Mouse (Mus musculus) layer of hippocampus, adult 9-10 months (tissue): ENCODE measurements at regions not wholly inside any gene's neighbourhood (a gene's known extent, or its start where the extent isn't known, plus 50 kb on each side); places are given as distances from the start of the nearest gene placed in this dataset.

ENCODE experiments used
- DNase-seq: peaks from one replicate; pipeline ENCODE4 v3.0.0; 2022; ENCODE audit warnings: low spot score

GRCm38 (mm10) chr14:72942571-72942970, 106.3 kb downstream of the Cysltr2 start:
- DNase-seq, result no peak

- DNase-seq, result no peak
Measured at GRCm38 (mm10) chr14:72939067-72939393, 109.9 kb downstream of the Cysltr2 start.

GRCm38 (mm10) chr14:72938382-72939066, 110.4 kb downstream of the Cysltr2 start:
- DNase-seq, result no peak

- no peak for DNase-seq
Measured at GRCm38 (mm10) chr14:72933598-72933997, 115.3 kb downstream of the Cysltr2 start.

- no peak for DNase-seq
Measured at GRCm38 (mm10) chr14:72932296-72932695, 116.6 kb downstream of the Cysltr2 start.

- no peak for DNase-seq
Measured at GRCm38 (mm10) chr14:72901171-72901926, 147.6 kb downstream of the Cysltr2 start.

- no peak for DNase-seq
Measured at GRCm38 (mm10) chr14:72899630-72900029, 149.3 kb downstream of the Cysltr2 start.

- DNase-seq, result no peak
Measured at GRCm38 (mm10) chr14:72892316-72892715, 156.6 kb downstream of the Cysltr2 start.

- no peak for DNase-seq
Measured at GRCm38 (mm10) chr14:72889663-72890062, 159.3 kb downstream of the Cysltr2 start.

GRCm38 (mm10) chr14:72887470-72888071, 161.3 kb downstream of the Cysltr2 start:
- DNase-seq, result no peak

- no peak for DNase-seq
Measured at GRCm38 (mm10) chr14:72886935-72887369, 162.0 kb downstream of the Cysltr2 start.

GRCm38 (mm10) chr14:72885824-72886223, 163.1 kb downstream of the Cysltr2 start:
- no peak for DNase-seq

GRCm38 (mm10) chr14:72884561-72884960, 164.4 kb downstream of the Cysltr2 start:
- DNase-seq, result no peak

GRCm38 (mm10) chr14:72877132-72877531, 167.3 kb upstream of the Fndc3a start:
- DNase-seq, result no peak

- DNase-seq, result no peak
Measured at GRCm38 (mm10) chr14:72873494-72873893, 163.7 kb upstream of the Fndc3a start.

- no peak for DNase-seq
Measured at GRCm38 (mm10) chr14:72869188-72869749, 159.5 kb upstream of the Fndc3a start.

GRCm38 (mm10) chr14:72866896-72867295, 157.1 kb upstream of the Fndc3a start:
- no peak for DNase-seq

GRCm38 (mm10) chr14:72865531-72865930, 155.7 kb upstream of the Fndc3a start:
- no peak for DNase-seq

GRCm38 (mm10) chr14:72864792-72865191, 155.0 kb upstream of the Fndc3a start:
- no peak for DNase-seq

- no peak for DNase-seq
Measured at GRCm38 (mm10) chr14:72864130-72864529, 154.3 kb upstream of the Fndc3a start.

GRCm38 (mm10) chr14:72862806-72863526, 153.2 kb upstream of the Fndc3a start:
- DNase-seq, result no peak

- no peak for DNase-seq
Measured at GRCm38 (mm10) chr14:72854226-72854625, 144.4 kb upstream of the Fndc3a start.
